Mouse (Mus musculus) bone marrow, adult 2 months (tissue): ENCODE measurements around the gene Klk9.

Source experiments
- CTCF ChIP-seq: fragments of 200-500 bp; IDR thresholded peaks from 2 replicates; pipeline ENCODE4 v1.5.1; 2011; ENCODE audit warnings: low read length, control low read depth; ENCODE audit not compliant: control insufficient read depth, insufficient read depth
- POLR2A ChIP-seq: fragments of 200-500 bp; IDR thresholded peaks from 2 replicates; pipeline ENCODE4 v1.6.1; 2011; ENCODE audit warnings: low read depth, mild to moderate bottlenecking, control low read depth, low read length, borderline replicate concordance; ENCODE audit not compliant: control insufficient read depth

GRCm38 (mm10) chr7:43785286-43785685, 6.4 kb upstream of the Klk9 start:
- TF ChIP-seq CTCF, result no peak
- no peak for TF ChIP-seq POLR2A
